Mouse (Mus musculus) kidney, postnatal 36 days (tissue): ENCODE results near the gene Cct3.
"Not testable (repeated sequence)": the region's sequence is repeated elsewhere in the genome, so short reads cannot be mapped to it uniquely, and the experiment has no call there.

Source experiments
- DNase-seq, 2 experiments: peaks; one replicate each; pipeline ENCODE4 v3.0.0; 2021 to 2022; ENCODE audit warnings: mixed read lengths in 2 of 2

The Cct3 gene

GRCm38 (mm10) chr3:88296561-88297318 is at the start of gene Cct3, which contains the start of gene Tsacc:
Gene Cct3 (plus strand): TSS chr3:88297116.
Gene Tsacc (minus strand): TSS chr3:88296999.
- DNase-seq, result peak; percentile 97 to 99

DNA sequence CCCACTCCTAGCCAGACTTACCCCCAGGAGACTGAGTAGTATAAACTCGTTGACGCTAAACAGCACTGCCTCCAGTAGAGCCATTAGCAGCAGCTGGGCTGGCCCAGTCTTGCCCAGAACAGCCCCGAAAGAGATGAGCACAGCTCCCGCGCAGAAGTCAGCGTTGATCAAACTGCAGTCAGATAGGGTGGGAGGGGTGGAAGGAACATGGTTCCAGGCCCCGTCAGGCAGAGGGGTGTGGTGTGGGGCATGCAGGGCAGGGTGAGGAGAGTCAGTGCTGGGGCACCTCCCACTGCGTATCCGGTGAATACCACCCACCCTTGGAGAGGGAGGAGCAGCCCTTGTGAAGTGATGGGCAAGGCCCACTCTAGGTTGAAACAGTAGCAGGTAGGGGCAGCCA is 49.2 kb upstream of the Cct3 start:
- no peak for DNase-seq

GRCm38 (mm10) chr3:88248406-88248805 is 48.5 kb upstream of the Cct3 start:
- DNase-seq, result no peak

DNA sequence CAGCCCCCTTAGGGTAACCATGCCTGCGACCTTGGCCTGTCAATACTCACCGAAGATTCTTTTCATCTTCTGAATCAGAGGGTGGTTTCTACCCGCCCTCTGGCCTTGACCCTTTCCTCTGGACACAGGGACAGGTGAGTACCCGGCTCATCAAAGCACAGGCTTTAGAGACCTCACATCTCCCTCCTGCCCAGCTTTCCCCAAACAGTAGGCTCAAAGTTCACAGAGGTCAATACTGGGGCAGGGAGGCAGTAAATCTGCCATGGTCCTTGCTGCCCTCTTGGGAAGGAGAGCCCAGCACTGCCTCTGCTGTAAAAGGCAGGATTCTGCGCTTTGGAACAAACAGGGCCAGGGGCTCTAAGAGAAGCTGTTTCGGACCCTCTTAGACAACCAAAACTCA is 44.2 kb upstream of the Cct3 start:
- no peak for DNase-seq

GRCm38 (mm10) chr3:88254268-88254926 is 42.5 kb upstream of the Cct3 start, which contains the start of gene Rhbg:
Gene Rhbg (minus strand): TSS chr3:88254709.
- peak; percentile 85 to 92 for DNase-seq

- DNase-seq, result no peak
These were observed 41.0 kb upstream of the Cct3 start for GRCm38 (mm10) chr3:88255950-88256349.

GRCm38 (mm10) chr3:88256382-88256781 is 40.5 kb upstream of the Cct3 start:
- peak in 1 of 2 experiments; percentile 21 for DNase-seq

DNA sequence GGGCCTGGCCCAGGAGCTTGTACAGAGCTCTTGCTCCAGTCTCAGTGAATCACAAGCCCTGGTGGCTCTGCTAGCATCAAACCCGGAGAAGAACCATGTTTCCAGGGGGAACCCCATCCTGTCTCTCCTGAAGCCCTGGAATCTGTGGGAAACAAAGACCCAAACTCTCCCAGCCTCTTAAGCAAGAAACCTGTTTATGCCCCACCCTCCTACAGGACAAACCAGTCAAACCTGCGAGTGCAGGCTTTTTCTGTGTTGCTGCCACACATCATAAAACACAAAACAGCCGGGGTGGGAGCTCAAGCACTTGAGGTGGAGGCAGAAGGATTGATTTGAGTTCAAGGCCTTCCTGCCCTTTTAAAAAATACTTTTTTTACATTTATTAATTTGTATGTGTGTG is 34.6 kb upstream of the Cct3 start:
- no peak for DNase-seq

DNA sequence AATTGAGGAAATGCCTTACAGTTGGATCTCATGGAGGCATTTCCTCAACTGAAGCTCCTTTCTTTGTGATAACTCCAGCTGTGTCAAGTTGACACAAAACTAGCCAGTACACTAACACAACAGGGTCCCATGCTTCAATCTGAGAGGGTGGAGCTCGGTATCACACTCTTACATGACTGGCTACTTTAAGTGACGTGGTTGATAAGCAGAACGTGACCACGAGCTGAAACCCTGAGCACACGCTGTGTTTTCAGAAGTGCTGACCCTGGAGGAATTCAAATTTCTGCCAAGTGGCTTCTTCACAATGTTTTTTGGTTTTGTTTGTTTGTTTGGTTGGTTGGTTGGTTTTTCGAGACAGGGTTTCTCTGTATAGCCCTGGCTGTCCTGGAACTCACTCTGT is 28.9 kb upstream of the Cct3 start:
- not testable (repeated sequence) for DNase-seq

DNA sequence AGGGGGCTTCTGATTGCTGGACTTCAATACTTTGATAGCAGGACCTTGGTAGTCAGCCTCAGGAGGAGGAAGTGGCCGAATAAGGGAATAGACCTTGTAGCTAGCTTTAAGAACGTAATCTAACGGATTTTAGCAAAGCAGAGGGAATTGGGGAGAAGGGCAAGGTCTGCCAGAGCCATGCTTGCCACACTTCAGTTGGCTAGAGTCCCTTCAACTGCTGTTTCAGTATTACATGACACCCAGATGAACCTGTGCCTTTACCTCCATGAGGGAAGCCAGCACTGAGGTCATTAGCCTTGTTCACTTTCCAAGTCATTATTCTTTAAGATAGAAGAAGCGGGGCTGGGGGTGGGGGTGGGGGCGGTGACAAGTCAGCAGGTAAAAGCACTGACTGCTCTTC is 27.9 kb upstream of the Cct3 start:
- DNase-seq, result no peak

DNA sequence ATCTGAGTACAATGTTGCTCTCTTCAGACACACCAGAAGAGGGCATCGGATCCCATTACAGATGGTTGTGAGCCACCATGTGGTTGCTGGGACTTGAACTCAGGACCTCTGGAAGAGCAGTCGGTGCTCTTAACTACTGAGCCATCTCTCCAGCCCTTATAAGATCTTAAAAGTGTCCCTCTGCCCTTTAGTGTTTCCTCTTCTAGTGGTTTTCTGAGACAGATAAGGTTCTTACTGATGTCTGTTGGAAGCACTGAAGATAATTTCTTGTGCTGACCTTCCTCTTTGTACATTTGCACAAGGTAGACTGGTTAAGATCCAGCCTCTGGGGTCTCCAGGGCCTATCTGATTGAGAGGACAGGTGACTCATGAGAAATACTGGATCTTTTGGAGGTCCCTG is 25.6 kb upstream of the Cct3 start:
- DNase-seq, result not testable (repeated sequence)

DNA sequence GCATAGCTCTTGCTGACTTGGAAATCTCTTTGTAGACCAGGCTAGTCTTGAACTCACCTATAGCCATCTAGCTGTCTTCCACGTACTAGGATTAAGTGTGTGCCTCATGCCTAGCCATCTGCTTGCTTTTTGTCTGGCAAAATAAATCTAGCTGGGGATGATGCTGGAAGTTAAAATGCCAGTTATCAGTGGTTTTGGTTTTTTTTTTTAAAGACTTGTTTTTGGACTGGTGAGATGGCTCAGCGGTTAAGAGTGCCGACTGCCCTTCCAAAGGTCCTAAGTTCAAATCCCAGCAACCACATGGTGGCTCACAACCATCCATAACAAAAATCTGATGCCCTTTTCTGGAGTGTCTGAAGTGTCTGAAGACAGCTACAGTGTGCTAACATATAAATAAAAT is 25.1 kb upstream of the Cct3 start:
- no peak for DNase-seq

GRCm38 (mm10) chr3:88274002-88274401 is 22.9 kb upstream of the Cct3 start:
- no peak for DNase-seq

GRCm38 (mm10) chr3:88276121-88276520 is 20.8 kb upstream of the Cct3 start:
- DNase-seq, result no peak

DNA sequence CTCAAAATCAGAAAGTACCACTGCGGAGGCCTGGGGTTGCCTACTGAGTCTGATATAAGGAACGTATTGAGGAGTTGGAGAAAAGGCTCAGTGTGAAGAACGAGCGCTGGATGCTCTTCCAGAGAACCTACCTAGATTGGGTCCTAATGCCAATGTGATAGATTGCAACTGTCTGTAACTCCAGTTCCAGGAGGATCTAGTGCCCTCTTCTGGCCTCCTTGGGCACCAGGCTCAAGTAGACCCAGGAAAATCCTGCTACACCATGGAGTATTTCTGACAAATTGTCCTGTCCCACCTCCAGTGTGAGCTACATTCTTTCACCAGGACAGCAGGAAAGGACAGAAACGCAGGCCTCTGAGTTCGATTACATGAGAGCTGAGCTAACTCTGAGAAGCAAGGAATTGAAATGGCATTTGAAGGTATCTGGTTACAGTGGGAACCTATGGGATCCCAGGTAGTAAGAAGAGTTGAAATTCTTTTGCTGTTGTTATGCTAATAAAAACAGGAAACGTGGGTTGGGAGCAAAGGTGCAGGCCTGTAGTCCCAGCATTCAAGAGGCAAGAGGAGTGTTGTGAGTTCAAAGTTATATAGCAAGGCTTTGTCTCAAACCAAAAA is 20.3 kb upstream of the Cct3 start:
- peak; percentile 36 to 65 for DNase-seq

- DNase-seq, result no peak
These were observed 16.9 kb upstream of the Cct3 start for GRCm38 (mm10) chr3:88280035-88280434.

GRCm38 (mm10) chr3:88281141-88281916 is 15.6 kb upstream of the Cct3 start:
- not testable (repeated sequence) for DNase-seq

DNA sequence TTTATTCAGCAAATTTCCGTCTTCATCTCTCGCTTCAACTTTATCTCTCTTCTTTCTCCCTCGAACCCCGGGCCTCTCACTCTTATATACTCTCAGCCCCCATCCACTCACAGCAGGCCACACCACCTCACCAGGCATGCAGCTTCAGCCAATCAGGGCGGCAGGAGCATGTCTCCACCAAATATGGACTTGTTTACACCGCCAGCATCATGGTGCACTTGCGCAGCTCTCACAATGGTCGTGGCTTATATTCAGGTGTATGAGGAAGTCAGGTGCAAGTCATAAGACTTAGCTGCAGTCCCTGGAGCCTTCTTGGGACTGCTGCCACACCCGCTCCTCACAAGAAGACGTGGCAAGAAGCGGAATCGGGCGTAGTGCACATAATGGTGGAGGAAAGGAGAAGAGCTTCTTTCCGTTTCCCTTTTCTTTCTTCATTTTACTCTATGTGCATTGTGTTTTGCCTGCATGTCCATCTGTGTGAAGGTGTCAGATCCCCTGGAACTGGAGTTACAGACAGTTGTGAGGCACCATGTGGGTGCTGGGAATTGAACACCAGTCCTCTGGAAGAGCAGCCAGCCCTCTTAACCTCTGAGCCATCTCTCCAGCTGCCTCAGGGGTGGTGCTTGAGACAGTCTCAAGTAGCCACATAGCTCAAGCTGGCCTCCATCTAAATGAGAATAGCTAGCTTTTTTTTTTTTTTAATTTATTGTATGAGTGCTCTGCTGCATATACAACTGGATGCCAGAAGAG is 11.9 kb upstream of the Cct3 start:
- DNase-seq, result not testable (repeated sequence)

GRCm38 (mm10) chr3:88285565-88285895 is 11.4 kb upstream of the Cct3 start:
- DNase-seq, result not testable (repeated sequence)

DNA sequence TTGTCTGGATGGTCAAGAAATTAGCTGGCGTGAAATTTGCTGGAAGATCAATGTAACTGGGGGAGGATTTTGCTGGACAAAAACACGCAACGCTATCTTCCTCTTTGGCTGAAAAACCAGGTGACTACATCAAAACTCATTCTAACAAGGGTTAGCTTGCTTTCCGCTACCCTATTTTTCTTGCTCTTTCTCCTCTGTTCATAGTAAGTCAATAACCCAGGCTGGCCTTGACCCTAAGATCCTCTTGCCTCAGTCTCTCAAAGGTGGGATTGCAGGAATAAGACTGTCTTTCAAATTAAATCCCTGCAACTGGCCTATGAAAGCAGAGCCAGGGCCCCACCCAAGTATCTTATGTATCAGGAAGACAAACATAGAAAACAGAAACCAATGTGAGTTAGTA is 9.8 kb upstream of the Cct3 start, which contains the start of gene Gm38392:
Gene Gm38392, minus strand, starts transcription at position 101 of the 400 bp plus-strand sequence.
- DNase-seq, result no peak

- not testable (repeated sequence) for DNase-seq
These were observed 8.7 kb upstream of the Cct3 start for GRCm38 (mm10) chr3:88288133-88288713.

GRCm38 (mm10) chr3:88291970-88292369 is 4.9 kb upstream of the Cct3 start:
- DNase-seq, result peak; percentile 35 to 54
